Mouse (Mus musculus): ENCODE measurements around the gene Efna5.

DNA sequence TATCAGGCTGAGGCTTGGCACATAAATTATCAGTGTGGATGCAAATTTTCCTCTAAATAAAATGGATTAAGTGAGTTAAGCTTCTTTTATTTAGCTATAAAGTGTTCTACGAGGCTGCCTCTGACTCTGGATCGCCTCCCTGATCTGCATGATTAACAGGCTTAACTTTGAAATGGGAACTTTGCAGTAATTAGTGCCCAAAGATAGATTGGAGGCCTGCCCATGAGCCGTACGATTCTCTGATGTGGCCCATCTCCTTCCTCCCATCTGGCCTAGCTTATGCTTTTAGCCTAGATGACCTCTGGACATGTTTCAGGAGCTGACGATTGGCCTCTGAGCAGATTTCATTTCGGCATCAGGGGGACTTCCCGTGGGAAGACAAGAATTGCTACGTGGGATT lies 273.0 kb downstream of the Efna5 start:
- no peak for TF ChIP-seq GATA1 (IDR thresholded peaks at IDR 0.05; ENCODE audit: borderline replicate concordance, low read length)
- no peak for TF ChIP-seq FLI1 (IDR thresholded peaks at IDR 0.05; ENCODE audit: low read length)
